Mouse (Mus musculus): ENCODE data around the gene Mgll.

DNA sequence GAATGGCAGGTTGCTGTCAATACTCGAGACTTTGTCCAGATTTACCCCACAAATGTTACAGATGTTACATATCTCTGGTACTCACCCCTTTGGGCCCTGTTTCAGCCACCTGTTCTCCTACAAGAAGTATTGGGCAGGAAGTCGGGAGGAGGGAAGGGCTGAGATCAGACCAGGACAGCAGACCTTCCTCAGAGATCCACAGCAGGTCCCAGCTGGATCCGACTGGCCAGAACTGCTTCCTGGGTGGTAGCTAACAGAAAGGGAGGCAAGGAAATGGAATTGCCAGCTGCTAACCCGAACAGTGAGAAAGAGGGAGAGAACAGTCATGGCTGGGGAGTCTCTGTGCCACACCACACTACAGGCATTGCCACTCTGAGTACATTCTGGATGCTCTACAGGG is 43.5 kb downstream of the Mgll start:
- TF ChIP-seq CTCF (IDR thresholded peaks at IDR 0.05; ENCODE audit: low read depth, low read length) (no peak), POLR2A (IDR thresholded peaks at IDR 0.05; ENCODE audit: extremely low read depth, insufficient read depth, low read length) (no peak)
